Mouse (Mus musculus) ES-E14 (cell line): ENCODE measurements around the gene Celsr3.

Source experiments
- CHD2 ChIP-seq: IDR thresholded peaks from 2 replicates; pipeline ENCODE4 v1.6.1; 2014; ENCODE audit warnings: mild to moderate bottlenecking, low read depth, low read length, inconsistent platforms
- HCFC1 ChIP-seq: IDR thresholded peaks from 2 replicates; pipeline ENCODE4 v1.6.1; 2012; ENCODE audit warnings: low read length, inconsistent platforms, borderline replicate concordance; ENCODE audit not compliant: insufficient read depth
- ZC3H11A ChIP-seq: IDR thresholded peaks from 2 replicates; pipeline ENCODE4 v1.6.1; 2012; ENCODE audit warnings: low read depth, mild to moderate bottlenecking, inconsistent platforms, low read length, borderline replicate concordance

GRCm38 (mm10) chr9:108852976-108853375, 26.9 kb downstream of the Celsr3 start, which contains the start of gene Slc26a6:
- TF ChIP-seq HCFC1 (no peak), CHD2 (no peak), ZC3H11A (no peak)
